Mouse (Mus musculus) megakaryocyte progenitor cell, adult 5-6 weeks (primary cell): Measurements from ENCODE around the gene Hist1h3b. TPM values are rescaled to one million over a fixed set of nuclear protein-coding genes. Genes with fewer than 3 reads are reported as not detected.
A peak's percentile ranks its signal among the peaks of the same experiment; 100 is the strongest.
"Not testable (repeated sequence)": the region's sequence is repeated elsewhere in the genome, so short reads cannot be mapped to it uniquely, and the experiment has no call there.

Source experiments
- ATAC-seq: replicated peaks from 2 replicates; pipeline ENCODE4 v1.8.0; 2016; ENCODE audit warnings: mild to moderate bottlenecking, moderate TSS enrichment, inconsistent platforms; ENCODE audit not compliant: poor library complexity
- total RNA-seq, 2 experiments: library from RNA; stranded (forward) in 1 of 2; stranded (reverse) in 1 of 2; fragments of 157-497, 149-512 nt in 1 of 2; fragments of 200-1000 nt in 1 of 2; gene quantifications; 2 replicates each; pipeline versions ENCODE4 v1.2.3 to v1.2.4; 2015 to 2017

Gene Hist1h3b
- total RNA-seq (2015) (332 and 371 TPM in 2 replicates), total RNA-seq (2017) (579 and 647 TPM in 2 replicates)

DNA sequence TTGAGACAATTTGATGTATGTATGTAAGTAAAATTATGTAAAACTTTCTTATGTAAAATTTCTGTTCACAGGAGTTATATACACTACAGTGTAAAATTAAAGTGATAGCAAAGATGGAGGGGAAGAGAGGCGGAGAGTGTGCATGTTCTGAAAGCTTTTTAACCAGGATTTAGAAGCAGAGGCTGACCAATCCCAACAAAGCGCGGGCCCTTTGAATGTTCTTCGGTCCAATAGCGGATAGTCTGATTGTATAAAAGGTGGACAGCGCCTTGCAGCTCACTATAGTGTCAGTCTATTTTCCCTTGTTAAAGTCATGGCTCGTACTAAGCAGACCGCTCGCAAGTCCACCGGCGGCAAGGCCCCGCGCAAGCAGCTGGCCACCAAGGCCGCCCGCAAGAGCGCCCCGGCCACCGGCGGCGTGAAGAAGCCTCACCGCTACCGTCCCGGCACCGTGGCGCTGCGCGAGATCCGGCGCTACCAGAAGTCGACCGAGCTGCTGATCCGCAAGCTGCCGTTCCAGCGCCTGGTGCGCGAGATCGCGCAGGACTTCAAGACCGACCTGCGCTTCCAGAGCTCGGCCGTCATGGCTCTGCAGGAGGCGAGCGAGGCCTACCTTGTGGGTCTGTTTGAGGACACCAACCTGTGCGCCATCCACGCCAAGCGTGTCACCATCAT lies at the start of gene Hist1h3b:
TSS of gene Hist1h3b (plus strand) at position 201 of the 675 bp plus-strand sequence.
- peak; percentile 63 for ATAC-seq

DNA sequence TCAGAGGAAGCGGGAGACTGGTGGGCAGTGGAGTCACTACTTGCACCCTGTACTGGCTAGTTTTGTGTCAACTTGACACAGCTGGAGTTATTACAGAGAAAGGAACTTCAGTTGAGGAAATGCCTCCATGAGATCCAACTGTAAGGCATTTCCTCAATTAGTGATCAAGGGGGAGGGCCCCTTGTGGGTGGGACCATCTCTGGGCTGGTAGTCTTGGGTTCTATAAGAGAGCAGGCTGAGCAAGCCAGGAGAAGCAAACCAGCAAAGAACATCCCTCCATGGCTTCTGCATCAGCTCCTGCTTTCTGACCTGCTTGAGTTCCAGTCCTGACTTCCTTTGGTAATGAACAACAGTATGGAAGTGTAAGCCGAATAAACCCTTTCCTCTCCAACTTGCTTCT lies 49.3 kb upstream of the Hist1h3b start:
- not testable (repeated sequence) for ATAC-seq

DNA sequence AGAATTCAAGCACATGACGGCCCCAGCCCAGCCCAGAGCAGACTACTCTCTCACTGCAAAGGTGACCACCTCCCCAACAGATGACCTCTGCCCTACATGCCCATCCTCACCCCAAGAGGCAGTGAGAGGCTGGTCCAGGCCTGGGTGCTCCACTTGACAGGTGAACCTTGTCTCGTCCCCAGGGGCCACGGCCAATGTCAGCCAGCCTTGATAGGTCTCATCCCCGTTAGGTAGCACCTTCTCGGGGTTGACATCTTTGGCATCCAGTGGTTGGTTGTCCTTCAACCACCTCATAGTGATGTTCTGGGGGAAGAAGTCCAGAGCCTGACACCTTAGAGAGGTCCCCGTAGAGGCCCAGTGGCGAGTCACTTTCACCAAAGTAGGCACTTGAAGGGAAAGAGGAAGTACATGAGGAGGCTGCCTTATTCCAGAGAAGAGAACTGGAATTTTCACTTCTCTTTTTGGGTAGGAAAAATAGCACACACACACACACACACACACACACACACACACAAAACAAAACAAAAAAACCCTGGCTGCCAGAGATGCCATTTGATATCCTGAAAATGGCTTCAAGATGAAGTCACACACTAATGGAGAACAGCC lies 46.2 kb upstream of the Hist1h3b start:
- peak; percentile 38 for ATAC-seq

DNA sequence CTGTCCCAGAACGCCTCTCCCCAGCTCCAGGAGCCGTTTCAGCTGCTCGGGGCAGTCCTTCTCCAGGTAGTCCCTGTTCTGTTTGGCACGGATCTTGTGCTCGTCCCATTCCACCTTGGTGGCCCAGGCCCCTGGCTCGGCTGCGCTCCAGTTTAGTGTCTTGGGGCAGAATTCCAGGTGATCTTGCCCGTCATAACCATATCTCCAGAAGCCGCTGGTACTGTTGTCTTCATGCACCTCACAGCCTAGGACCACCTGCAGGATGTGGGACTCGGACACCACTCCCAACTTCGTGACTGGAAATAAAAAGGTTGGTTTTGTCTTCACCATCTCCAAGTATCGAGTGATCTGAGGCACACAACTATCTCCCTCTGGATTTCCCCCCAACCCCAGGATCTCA lies 45.3 kb upstream of the Hist1h3b start:
- no peak for ATAC-seq

DNA sequence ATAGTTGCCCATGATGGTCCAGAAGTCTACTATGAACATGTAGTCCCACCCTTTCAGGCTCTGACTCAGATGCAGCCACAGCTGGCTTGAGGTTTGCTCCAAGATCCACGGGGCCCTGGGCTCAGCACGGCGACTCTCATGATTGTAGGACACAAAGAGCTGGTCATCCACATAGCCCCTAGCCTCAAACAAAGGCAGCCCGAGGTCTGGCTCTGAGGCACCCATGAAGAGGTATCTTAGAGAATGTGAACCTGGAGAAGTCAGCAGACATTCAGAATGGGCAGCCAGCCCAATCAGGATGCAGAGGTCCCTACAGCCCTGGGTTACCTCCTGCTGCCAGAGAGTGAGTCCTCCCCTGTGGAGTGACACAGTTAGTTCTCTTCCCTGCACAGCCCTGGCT lies 44.0 kb upstream of the Hist1h3b start:
- ATAC-seq = no peak

DNA sequence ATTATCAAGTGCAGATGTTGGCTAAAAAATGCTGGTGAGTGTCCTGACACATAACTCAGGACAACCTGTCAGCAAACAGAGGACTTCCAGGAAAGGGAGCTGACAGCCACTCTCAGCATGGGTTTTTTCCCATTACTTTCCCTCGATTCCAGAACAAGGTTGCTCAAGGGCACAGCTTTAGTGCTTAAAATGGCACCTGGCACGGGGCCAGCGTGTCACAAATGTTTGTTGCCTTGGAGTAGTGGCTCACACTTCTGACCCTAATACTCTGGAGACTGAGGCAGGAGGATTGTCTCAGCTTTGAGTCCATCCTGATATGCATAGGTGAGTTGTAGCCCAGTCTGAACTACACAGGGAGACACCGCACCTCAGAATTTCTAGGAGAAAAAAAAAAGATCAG lies 43.4 kb upstream of the Hist1h3b start:
- no peak for ATAC-seq

DNA sequence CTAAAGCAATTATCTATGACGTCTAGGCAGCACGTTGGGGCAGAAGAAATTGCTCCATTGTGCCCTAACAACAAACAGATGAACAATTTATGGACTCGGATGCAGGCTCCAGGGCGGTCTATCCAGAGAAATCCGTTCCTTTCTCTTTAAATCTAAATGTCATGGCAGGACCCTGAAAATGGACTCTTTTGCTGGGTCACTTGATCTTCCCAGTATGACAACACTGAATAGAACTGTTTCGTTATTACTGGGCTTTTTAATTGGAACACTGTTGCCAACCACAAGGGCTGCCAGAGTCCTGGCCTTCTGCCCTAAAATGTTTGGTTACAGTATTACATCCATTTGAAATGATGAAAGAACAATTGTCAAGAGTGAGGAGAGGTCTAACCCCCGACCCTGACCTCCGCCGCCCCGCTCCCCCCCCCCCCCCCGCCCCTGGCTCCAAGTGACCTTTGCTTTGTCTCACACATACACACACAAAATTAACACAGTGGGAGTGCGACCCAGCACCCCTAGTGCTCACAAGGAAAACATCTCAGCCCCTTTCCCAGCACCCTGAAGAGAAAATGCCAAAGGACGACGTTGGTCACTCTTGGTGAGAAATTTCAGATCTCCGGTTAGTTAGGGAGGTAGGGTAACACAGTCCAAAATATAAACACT lies 42.2 kb upstream of the Hist1h3b start:
- no peak for ATAC-seq

DNA sequence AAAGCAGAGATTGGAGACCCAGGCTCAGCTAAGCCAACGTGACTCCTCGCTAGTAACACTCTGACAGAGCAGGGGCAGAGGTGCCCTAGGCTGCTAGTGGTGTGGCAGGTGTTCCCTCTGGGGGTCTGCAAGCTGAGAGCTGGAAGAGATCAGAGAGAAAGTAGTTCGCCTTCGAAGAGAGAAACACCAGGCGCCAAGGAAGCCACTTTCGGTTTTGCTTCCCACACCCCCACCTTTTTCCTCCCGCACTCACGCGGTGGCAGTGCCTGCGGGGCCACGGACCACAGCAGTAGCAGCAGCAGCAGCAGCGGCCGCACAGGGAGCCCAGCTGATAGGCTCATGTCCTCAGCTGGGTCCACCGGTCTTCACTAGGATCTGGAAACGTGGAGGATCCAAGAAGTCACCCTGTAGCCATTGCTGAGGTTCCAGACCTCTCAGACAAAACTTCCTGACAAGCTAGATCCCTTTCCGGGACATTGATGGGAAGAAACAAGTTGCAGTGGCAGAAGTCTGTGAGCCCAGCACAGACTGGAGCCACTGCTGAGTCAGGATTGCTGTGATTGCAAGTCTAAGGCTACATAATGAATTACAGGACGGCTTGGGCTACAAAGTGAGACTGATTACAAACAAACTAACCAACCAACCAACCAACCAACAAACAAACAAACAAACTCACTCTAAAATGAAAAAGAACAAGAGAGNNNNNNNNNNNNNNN lies 41.5 kb upstream of the Hist1h3b start, which contains the start of gene Hfe:
TSS of gene Hfe (minus strand) at position 481 of the 716 bp plus-strand sequence.
- peak; percentile 59 for ATAC-seq

DNA sequence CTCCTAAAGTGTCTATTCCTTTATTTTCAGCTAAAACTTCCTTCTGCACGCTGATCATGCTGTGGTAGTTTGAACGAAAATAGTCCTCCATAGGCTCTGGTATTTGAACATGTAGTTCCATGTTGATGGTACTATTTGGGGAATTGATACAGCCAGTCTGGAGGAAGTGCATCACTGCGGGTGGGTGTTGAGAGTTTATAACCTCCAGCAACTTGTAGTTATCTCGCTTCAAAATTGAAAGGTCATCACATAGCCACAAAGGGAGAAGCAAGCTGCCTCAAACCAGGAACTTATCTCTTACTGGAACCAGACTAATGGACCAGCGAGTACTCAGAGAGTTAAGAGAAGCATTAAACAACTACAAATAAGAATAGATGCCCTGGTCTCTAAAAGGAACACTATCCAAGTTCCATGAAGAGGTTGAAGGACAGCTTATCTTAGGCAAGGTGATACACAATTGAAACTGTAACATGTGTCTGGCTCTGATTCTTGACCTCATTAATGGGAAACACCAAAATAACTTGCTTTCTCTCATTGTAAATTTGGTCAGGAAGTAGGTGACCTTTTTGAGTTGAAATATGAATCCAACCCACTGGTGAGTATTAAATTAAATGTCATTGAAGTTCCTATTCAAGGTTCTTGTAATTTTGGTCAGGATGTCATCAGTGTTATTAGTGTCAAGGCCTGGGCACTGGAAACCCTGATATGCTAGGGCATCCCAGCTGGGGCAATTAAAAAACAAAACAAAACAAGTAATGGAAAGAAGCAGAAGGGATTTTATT lies 35.6 kb upstream of the Hist1h3b start:
- peak; percentile 38 for ATAC-seq

DNA sequence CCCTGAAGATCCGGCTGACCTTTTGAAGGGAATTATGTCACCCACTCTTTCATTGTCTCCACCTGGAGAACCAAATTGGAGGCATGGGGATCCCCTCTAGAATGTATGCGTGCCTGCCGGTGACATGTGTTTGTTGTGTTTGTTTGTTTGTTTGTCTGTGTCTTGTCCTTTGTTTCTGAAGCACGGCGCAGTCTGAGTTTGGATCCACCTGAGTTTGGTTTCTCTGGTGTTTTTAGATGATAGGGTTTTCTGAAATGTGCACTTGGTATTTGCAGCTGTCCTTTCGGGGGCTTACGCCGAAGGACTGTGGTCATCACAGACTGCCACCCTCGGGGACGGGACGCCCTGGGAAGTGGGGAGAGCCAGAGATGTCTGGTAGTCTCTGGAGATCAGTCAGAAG lies 34.9 kb upstream of the Hist1h3b start:
- ATAC-seq = no peak

DNA sequence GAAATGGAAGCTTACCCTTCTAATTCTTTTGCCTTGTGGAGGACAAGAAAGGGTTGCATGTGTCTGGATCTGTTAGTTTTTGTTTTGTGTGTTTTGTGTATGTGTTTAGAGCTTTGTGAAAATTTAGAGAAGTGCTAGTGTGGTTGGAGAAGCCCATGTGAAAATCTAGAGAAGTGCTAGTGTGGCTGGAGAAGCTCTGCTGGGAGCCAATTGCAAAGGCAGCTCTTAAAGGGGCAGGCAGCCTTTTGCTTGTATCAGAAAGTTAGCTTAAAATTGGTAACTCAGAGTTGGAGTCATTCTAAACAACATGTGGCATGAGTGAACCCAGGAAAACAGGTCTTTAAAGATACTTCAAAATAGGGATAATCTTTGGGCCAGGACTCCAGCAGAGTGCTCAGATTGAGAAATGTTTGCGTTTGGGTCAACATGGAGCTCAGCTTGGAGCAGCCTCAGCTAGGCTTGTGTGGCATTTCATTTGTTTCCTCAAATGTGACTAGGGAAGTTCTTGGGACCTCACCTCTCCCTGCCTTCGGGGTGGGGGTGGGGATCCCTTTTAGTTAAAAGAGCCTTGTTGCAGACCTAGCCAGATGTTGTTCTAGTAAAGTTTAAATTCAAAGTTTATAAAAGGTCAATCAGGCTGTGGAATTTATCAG lies 34.3 kb upstream of the Hist1h3b start:
- ATAC-seq = not testable (repeated sequence)

DNA sequence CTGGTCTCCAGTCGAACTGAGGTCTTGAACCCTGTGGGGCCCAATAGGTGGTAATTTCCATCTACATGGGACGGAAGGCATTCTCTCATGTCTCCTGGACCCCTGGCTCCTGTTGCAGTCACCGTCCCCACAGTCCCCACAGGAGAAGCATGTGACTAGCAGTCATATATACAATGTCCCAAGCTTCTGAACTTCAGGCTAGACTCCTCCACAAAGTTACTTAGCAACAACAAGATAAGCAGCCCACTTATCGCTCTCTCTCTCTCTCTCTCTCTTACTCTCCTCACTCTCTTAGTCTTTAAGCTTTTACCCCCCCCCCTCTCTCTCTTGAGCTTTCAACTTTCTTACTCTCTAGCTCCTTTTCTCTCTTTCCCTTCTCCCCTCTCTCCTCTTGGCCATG lies 27.8 kb upstream of the Hist1h3b start:
- peak; percentile 59 for ATAC-seq

DNA sequence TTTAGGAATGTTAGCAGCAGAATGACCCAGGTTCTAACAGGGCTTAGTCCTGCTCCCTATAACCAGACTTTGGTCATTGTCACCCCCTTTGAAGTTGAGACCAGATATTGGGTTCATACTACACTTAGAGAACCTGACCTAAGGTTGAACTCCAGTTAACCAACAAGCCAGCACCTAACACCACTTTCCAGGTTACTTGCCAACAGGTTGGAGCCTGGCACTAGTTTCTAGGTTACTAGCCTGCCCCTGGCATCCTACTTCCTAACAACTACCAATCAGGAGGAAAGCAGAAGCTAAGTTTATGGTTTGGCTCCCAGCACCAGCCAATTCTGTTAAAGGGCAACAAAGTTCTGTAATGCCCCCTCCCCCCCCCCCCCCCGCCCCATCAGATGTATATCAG lies 26.9 kb upstream of the Hist1h3b start:
- no peak for ATAC-seq

DNA sequence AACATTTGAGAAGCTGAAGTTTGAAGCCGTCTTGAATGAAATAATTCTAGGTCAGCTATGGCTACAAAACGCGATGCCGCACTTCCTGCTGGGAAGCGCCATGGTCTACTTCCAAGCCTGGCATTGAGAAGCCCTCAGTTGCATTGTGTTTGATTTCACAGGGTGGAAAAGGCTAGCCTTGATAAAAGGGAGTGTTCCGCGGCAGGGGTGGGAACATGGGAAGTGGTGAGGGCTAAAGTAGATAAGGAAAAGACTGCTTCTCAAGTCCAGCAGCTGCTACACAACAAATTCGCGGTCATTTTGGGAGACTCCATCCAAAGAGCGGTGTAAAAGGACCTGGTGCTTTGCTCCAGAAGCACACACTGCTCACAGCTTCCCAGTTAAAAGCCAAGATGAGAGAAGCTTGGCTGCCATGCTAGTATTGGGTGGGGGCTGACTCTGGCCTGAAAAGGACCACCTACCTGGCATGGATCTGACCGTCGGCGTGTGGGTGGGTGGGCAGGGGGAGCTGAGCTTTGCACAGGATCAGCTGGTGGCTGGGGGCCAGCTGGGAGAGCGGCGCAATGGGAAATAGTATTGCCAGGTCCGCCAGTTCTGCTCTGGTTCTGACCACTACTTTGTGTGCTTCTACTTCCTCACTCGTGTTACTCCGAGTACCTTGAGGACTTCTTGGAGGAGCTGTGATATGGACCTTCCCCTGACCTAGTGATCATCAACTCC lies 23.4 kb upstream of the Hist1h3b start:
- peak; percentile 20; the same call in 1 of the 2 replicates for ATAC-seq

DNA sequence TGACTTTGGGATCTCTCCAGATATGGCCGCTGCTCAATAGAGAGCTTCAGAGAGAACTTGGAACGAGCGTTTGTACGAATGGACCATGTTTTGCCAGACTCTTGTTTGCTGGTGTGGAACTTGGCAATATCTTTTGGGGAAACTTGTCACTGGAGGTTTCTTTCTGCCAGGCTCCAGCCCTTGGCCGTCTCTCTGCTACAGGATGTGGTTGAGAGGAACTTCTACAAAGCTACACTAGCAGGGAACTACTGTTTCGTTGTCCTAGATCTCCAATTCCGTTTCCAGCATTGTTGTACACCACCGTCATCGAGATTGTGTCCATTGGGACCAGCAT lies 22.9 kb upstream of the Hist1h3b start:
- peak; percentile 40 for ATAC-seq

DNA sequence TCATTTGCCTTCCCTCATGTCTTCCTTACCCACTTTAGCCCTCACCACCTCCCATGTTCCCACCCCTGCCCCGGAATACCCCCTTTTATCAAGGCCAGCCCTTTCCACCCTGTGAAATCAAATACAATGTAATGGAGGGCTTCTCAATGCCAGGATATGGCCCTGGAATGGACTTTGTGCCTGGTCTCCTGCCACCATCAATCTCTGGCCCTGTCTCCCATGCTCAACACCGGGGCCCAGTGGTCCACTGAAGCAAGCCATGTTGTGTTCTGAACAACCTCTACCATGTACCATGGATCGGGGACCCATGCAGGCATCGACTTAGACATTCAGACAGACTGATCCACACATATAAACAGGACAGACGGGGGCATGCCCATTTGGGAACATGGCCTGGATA lies 22.4 kb upstream of the Hist1h3b start:
- ATAC-seq = no peak

DNA sequence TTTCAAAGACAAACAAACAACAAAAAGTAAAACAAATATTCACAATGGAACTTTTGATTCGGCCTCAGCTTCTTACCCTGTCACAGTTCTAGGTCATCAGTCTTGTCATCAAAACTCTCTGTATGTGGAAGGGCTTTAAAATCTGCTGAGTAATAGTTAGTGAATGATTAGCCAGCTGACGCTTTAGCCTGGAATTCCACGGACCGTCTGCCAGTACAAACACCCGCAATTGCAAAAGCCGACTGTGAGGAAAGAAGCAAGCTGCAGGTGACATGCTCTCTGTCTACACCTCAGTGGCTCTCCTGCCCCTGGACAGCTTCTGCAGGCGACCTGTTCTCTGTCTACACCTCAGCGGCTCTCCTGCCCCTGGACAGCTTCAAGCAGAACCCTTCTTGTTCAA lies 21.6 kb upstream of the Hist1h3b start:
- ATAC-seq = no peak

DNA sequence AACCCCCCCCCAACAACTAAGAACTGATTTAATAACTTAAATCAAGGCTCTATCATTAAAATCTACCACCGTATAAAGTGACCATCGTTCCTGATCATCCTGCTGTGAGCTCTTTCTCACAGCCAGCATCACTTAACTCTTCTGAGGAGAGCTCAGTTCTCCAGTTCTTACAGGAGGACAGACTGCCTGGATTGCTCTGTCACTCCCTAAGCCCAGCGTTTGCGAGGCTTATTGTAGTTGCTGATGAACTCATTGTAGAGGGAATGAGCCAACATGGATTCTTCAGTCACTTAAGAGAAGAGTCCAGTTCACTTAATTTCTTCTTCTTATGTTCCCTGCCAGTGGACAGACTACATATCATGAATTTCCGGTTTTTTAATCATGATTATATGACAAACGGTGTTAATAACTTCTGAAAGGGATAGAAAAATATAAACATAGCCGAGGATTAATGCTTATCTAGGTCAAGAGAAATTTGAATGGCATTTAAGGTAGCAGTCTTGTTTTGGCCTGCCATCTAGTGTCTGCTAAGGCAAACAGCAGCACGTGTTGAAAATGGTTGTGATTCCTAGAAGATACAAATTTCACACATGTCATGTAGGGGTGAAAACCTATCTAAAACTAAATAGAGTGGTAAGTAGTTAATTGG lies 19.8 kb upstream of the Hist1h3b start:
- ATAC-seq = peak; percentile 86

DNA sequence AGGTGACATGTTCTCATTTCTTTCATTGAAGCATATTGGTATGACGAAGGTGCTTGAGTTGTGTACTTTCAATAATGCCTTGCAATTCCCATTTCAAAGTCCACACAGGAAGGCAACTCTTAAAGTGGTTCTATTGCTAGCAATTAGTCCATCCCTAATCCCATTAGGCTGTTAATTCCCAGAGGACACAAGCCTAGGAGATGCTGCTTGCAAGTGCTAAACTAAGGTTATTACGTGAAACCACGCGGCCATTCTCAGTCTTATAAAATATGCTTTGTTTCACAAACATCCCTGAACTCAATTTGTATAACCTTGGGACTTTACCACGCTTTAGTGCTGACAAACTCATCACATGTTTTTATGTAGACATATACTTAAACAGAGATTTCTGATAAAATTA lies 15.0 kb upstream of the Hist1h3b start:
- no peak for ATAC-seq
